Mouse (Mus musculus) kidney, embryonic 14.5 days (tissue): ENCODE measurements around the gene Surf4. TPM values are rescaled to one million over a fixed set of nuclear protein-coding genes. Genes with fewer than 3 reads are reported as not detected.

Experiments
- ATAC-seq: fragments of 200-750 bp; cut with Nextera tagmentation; 2 replicates; pipeline ENCODE4 v1.8.0; 2017; ENCODE audit warnings: moderate number of reproducible peaks, mild to moderate bottlenecking, moderate TSS enrichment, moderate library complexity; ENCODE audit not compliant: low FRiP score, low TSS enrichment
- H3K27ac ChIP-seq: fragments of 300-500 bp; sonication (generic); 2 replicates; pipeline ENCODE4 v1.5.1; 2014; ENCODE audit warnings: low read depth, mild to moderate bottlenecking, low read length, moderate library complexity, mixed read lengths
- H3K27me3 ChIP-seq: fragments of 300-500 bp; sonication (generic); 2 replicates; pipeline ENCODE4 v1.6.1; 2014; ENCODE audit warnings: mild to moderate bottlenecking, low read length; ENCODE audit not compliant: control insufficient read depth, insufficient read depth
- H3K36me3 ChIP-seq: fragments of 300-500 bp; sonication (generic); 2 replicates; pipeline ENCODE4 v1.6.1; 2014; ENCODE audit warnings: low read length, mixed read lengths; ENCODE audit not compliant: control insufficient read depth, insufficient read depth
- H3K4me1 ChIP-seq: fragments of 300-500 bp; sonication (generic); 2 replicates; pipeline ENCODE4 v1.6.1; 2014; ENCODE audit warnings: low read length, mixed read lengths; ENCODE audit not compliant: control insufficient read depth, insufficient read depth
- H3K4me2 ChIP-seq: fragments of 300-500 bp; sonication (generic); replicated peaks from 2 replicates; pipeline ENCODE4 v1.6.1; 2014; ENCODE audit warnings: low read depth, mild to moderate bottlenecking, low read length
- H3K4me3 ChIP-seq: fragments of 300-500 bp; sonication (generic); 2 replicates; pipeline ENCODE4 v1.5.1; 2014; ENCODE audit warnings: mild to moderate bottlenecking, low read length
- H3K9ac ChIP-seq: fragments of 300-500 bp; sonication (generic); 2 replicates; pipeline ENCODE4 v1.6.1; 2014; ENCODE audit warnings: low read depth, mild to moderate bottlenecking, low read length, moderate library complexity
- H3K9me3 ChIP-seq: fragments of 300-500 bp; sonication (generic); 2 replicates; pipeline ENCODE4 v1.6.1; 2016; ENCODE audit warnings: low read length; ENCODE audit not compliant: control insufficient read depth
- WGBS: fragments of 180-500 bp; shearing (Covaris S2); extraction: QIAGEN DNeasy Blood & Tissue Kit; methylation state at CpG from one replicate; pipeline ENCODE4 v1.1.7; 2014; 5-methylcytosine and 5-hydroxymethylcytosine counted together
- polyA plus RNA-seq: library from polyadenylated mRNA; unstranded; fragments of >200 nt; fragmentation: Nextera tagmentation; extraction: Ambion mirVana; gene quantifications from 2 replicates; pipeline ENCODE4 v1.2.1, GENCODE M21; 2014

Gene Surf4
- polyA plus RNA-seq: 124 and 187 TPM in 2 replicates

GRCm38 (mm10) chr2:26933304-26934055, at the start of gene Surf4, which contains the start of gene Stkld1:
Gene Surf4, minus strand, starts transcription at chr2:26933928.
Gene Stkld1, plus strand, starts transcription at chr2:26934047.
- H3K4me3 ChIP-seq: peak within 1 kb of the TSS; percentile 99
- peak; percentile 96 for ATAC-seq
- no peaks in the 10 kb centered on the region for H3K9me3 ChIP-seq
- peaks cover 23% of the 10 kb centered on the region for H3K36me3 ChIP-seq
- H3K4me2 ChIP-seq: peak within 1 kb of the TSS; percentile 70
- peak within 1 kb of the TSS; percentile 93 for H3K27ac ChIP-seq
- peaks cover 17% of the 10 kb centered on the region; the same call in 1 of the 2 replicates for H3K4me1 ChIP-seq
- no peaks in the 10 kb centered on the region for H3K27me3 ChIP-seq
- peak within 1 kb of the TSS; percentile 99 for H3K9ac ChIP-seq
- under 1% methylated on average over 60 of the region's 70 CpGs for WGBS

- WGBS: 81% methylated on average over 1 of the region's 1 CpGs
- no peak overlapping the region for H3K4me3 ChIP-seq
- H3K36me3 ChIP-seq: no peaks in the 10 kb centered on the region
- H3K9me3 ChIP-seq: no peaks in the 10 kb centered on the region
- no peak overlapping the region for H3K4me2 ChIP-seq
- H3K27me3 ChIP-seq: no peaks in the 10 kb centered on the region
- H3K9ac ChIP-seq: no peak overlapping the region
- no peak for ATAC-seq
- no peak overlapping the region for H3K27ac ChIP-seq
- no peaks in the 10 kb centered on the region for H3K4me1 ChIP-seq
These were observed 46.6 kb upstream of the Surf4 start for GRCm38 (mm10) chr2:26980361-26980760.

- no peak overlapping the region for H3K27ac ChIP-seq
- H3K9ac ChIP-seq: no peak overlapping the region
- no peak for ATAC-seq
- H3K27me3 ChIP-seq: no peaks in the 10 kb centered on the region
- no peaks in the 10 kb centered on the region for H3K36me3 ChIP-seq
- no peak overlapping the region for H3K4me2 ChIP-seq
- WGBS: 44% methylated on average over 4 of the region's 4 CpGs
- no peaks in the 10 kb centered on the region for H3K9me3 ChIP-seq
- no peak overlapping the region for H3K4me3 ChIP-seq
- no peaks in the 10 kb centered on the region for H3K4me1 ChIP-seq
These were observed 40.2 kb upstream of the Surf4 start for GRCm38 (mm10) chr2:26973960-26974359.

GRCm38 (mm10) chr2:26973116-26973515, 39.4 kb upstream of the Surf4 start, which contains the start of gene Adamts13:
Gene Adamts13, plus strand, starts transcription at chr2:26973416.
- Histone ChIP-seq H3K36me3 (no peaks in the 10 kb centered on the region), H3K9ac (no peak within 1 kb of the TSS), H3K4me3 (no peak within 1 kb of the TSS), H3K9me3 (no peaks in the 10 kb centered on the region), H3K27me3 (no peaks in the 10 kb centered on the region), H3K27ac (no peak within 1 kb of the TSS), H3K4me2 (no peak within 1 kb of the TSS), H3K4me1 (no peaks in the 10 kb centered on the region)
- no peak for ATAC-seq
- WGBS: 82% methylated on average over 3 of the region's 3 CpGs

GRCm38 (mm10) chr2:26967262-26967661, 33.5 kb upstream of the Surf4 start:
- H3K4me2 ChIP-seq: no peak overlapping the region
- no peak for ATAC-seq
- no peaks in the 10 kb centered on the region for H3K9me3 ChIP-seq
- no peaks in the 10 kb centered on the region for H3K27me3 ChIP-seq
- peaks cover under 1% of the 10 kb centered on the region; the same call in 1 of the 2 replicates for H3K36me3 ChIP-seq
- no peak overlapping the region for H3K4me3 ChIP-seq
- no peak overlapping the region for H3K27ac ChIP-seq
- WGBS: 81% methylated on average over 2 of the region's 2 CpGs
- peaks cover 6% of the 10 kb centered on the region; the same call in 1 of the 2 replicates for H3K4me1 ChIP-seq
- H3K9ac ChIP-seq: no peak overlapping the region

GRCm38 (mm10) chr2:26964724-26965370, 31.1 kb upstream of the Surf4 start:
- Histone ChIP-seq H3K36me3 (peaks cover 23% of the 10 kb centered on the region), H3K4me2 (peak overlapping the region; percentile 86), H3K4me3 (peak overlapping the region; percentile 85), H3K27ac (peak overlapping the region; percentile 98), H3K27me3 (no peaks in the 10 kb centered on the region), H3K4me1 (peaks cover 10% of the 10 kb centered on the region), H3K9ac (peak overlapping the region; percentile 94), H3K9me3 (no peaks in the 10 kb centered on the region)
- WGBS: 19% methylated on average over 14 of the region's 14 CpGs
- ATAC-seq: peak; percentile 3; the same call in 1 of the 2 replicates

GRCm38 (mm10) chr2:26963923-26964723, 30.4 kb upstream of the Surf4 start, which contains the start of gene Rexo4:
Gene Rexo4, minus strand, starts transcription at chr2:26964386.
- Histone ChIP-seq H3K4me3 (peak within 1 kb of the TSS; percentile 85), H3K27me3 (no peaks in the 10 kb centered on the region), H3K4me1 (peaks cover 10% of the 10 kb centered on the region), H3K9ac (peak within 1 kb of the TSS; percentile 94), H3K4me2 (peak within 1 kb of the TSS; percentile 86), H3K9me3 (no peaks in the 10 kb centered on the region), H3K36me3 (peaks cover 28% of the 10 kb centered on the region), H3K27ac (peak within 1 kb of the TSS; percentile 98)
- ATAC-seq: peak; percentile 95
- under 1% methylated on average over 50 of the region's 50 CpGs for WGBS

GRCm38 (mm10) chr2:26960756-26961155, 27.0 kb upstream of the Surf4 start:
- H3K4me1 ChIP-seq: peaks cover 10% of the 10 kb centered on the region
- no peaks in the 10 kb centered on the region for H3K27me3 ChIP-seq
- H3K4me3 ChIP-seq: no peak overlapping the region
- no peak overlapping the region for H3K27ac ChIP-seq
- H3K9me3 ChIP-seq: no peaks in the 10 kb centered on the region
- no peak for ATAC-seq
- no peak overlapping the region for H3K9ac ChIP-seq
- WGBS: 70% methylated on average over 4 of the region's 4 CpGs
- H3K4me2 ChIP-seq: no peak overlapping the region
- peaks cover 58% of the 10 kb centered on the region for H3K36me3 ChIP-seq
